ENCODE assay signal across 8 mouse cellular contexts in the genomic region with DNA sequence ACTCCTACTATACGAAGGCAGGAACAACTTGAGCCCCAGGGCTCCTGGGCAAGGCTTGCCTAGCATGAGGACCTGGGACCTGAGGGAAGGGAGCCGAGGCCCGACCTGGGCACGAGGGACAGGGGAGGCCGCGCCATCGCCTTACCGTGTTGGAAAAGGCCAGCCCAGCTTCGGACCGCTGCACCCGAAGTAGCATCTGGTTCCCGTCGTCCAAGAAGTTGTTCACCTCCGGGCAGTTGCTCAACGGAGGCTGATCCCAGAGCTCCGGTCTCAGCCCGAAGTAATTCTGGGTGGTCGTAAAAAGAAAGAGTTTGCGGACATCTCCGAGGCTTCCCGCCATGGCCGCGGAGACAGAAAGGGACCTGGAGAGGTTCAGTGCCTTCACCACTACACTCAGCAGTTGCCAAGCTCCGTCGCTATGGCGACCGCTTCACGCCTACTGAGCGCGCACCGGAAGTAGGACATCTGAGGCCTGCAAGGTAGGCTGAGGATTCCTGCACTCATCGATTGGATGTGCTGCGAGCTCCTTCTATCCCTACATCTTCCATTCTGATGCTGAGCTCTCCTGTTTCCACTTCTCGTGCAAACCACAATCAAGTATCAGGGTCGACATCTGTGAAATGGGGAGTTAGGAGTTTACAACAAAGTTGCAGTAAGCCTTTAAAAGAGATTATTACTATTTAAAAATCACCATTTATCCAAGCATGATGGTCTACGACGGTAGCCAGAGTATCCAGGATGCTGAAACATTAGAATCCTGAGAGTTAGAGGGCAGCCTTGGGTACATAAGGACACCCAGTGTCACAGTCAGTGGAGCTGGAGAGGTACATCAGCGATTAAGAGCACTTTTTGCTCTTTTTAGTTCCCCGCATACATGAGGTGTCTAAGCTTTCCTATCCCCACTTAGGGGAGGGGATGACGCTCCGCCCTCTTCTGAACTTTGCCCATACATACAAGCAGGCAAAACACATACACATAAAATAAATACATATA. TPM values are rescaled to one million over a fixed set of nuclear protein-coding genes. Genes with fewer than 3 reads are reported as not detected.
A peak's percentile ranks its signal among the peaks of the same experiment; 100 is the strongest.
DNase-seq lines count a peak whose midpoint lies in the region; ATAC-seq and TF ChIP-seq lines count a peak whose summit lies in the region.

No protein-coding gene starts in this region.

- peak overlapping the region; percentile 67 for H3K4me2 ChIP-seq in CH12.LX (ENCODE audit: insufficient read depth, low read depth, poor library complexity, severe bottlenecking)
- peak overlapping the region; percentile 68 for H3K4me2 ChIP-seq in forebrain, embryonic 15.5 days (replicated peaks)
- H3K4me2 ChIP-seq in liver, postnatal 0 days (ENCODE audit: low read depth, low read length): peak overlapping the region; percentile 75
- peak overlapping the region; percentile 65 for H3K4me2 ChIP-seq in neural tube, embryonic 14.5 days (ENCODE audit: low read depth, low read length)

- H3K36me3 ChIP-seq in CH12.LX (replicated peaks in 1 of 2; ENCODE audit: control insufficient read depth in 1 of 2, insufficient read depth in 1 of 2, low read length in 1 of 2): peaks cover 0 to 33% of the 10 kb centered on the region in 2 experiments
- 0 out of 2 replicates have a peak, but pooled peaks cover 7% of the 10 kb centered on the region for H3K36me3 ChIP-seq in forebrain, embryonic 15.5 days
- H3K36me3 ChIP-seq in liver, postnatal 0 days (replicated peaks; ENCODE audit: insufficient read depth, low read length): peaks cover 5% of the 10 kb centered on the region; the same call in 1 of the 2 replicates
- 0 out of 2 replicates have a peak, but pooled peaks cover 6% of the 10 kb centered on the region for H3K36me3 ChIP-seq in neural tube, embryonic 14.5 days (ENCODE audit: control insufficient read depth, insufficient read depth, low read length)
- H3K36me3 ChIP-seq in testis, adult 2 months (ENCODE audit: control insufficient read depth, insufficient read depth, low read length): no peaks in the 10 kb centered on the region; the same call in 1 of the 2 replicates

- TF ChIP-seq CTCF in CH12.LX (conservative IDR thresholded peaks at IDR 0.05 in 1 of 2, IDR thresholded peaks at IDR 0.05 in 1 of 2; ENCODE audit: low read depth in 2 of 2, low read length in 2 of 2): no peak
- TF ChIP-seq CTCF in liver, postnatal 0 days (IDR thresholded peaks at IDR 0.05; ENCODE audit: low read depth): no peak
- no peak for TF ChIP-seq CTCF in testis, adult 2 months (IDR thresholded peaks at IDR 0.05; ENCODE audit: control insufficient read depth, insufficient read depth, insufficient replicate concordance, low read depth, low read length)

- peaks cover 3% of the 10 kb centered on the region; the same call in 1 of the 2 replicates for H3K79me2 ChIP-seq in CH12.LX (replicated peaks; ENCODE audit: control insufficient read depth, extremely low read depth, insufficient read depth, poor library complexity, severe bottlenecking)

- ATAC-seq in forebrain, embryonic 15.5 days (replicated peaks): peak; percentile 100
- ATAC-seq in liver, postnatal 0 days: peak; percentile 99
- ATAC-seq in neural tube, embryonic 14.5 days (ENCODE audit: low read depth): peak; percentile 100

- no peak for TF ChIP-seq EP300 in CH12.LX (IDR thresholded peaks at IDR 0.05; ENCODE audit: low read length)
- no peak for TF ChIP-seq EP300 in liver, postnatal 0 days (IDR thresholded peaks at IDR 0.05; ENCODE audit: low read depth)

- TF ChIP-seq POLR2A in CH12.LX (IDR thresholded peaks at IDR 0.05; ENCODE audit: low read depth, low read length): peak; percentile 61; the same call in 1 of the 2 replicates
- peak; percentile 88; the same call in 1 of the 2 replicates for TF ChIP-seq POLR2A in testis, adult 2 months (IDR thresholded peaks at IDR 0.05; ENCODE audit: control insufficient read depth, low read depth, low read length)

- intact Hi-C loops in heart, postnatal 25 days (cut with DNase I): no loop called here

- peak overlapping the region; percentile 63 to 72 (median 64) for H3K4me3 ChIP-seq in CH12.LX (replicated peaks in 1 of 3; ENCODE audit: low read depth in 2 of 3, low read length in 2 of 3, poor library complexity in 1 of 3)
- peak overlapping the region; percentile 58 for H3K4me3 ChIP-seq in forebrain, embryonic 15.5 days
- peak overlapping the region; percentile 45 for H3K4me3 ChIP-seq in liver, postnatal 0 days (ENCODE audit: low read depth, low read length)
- H3K4me3 ChIP-seq in neural tube, embryonic 14.5 days (ENCODE audit: low read depth, low read length): peak overlapping the region; percentile 54
- H3K4me3 ChIP-seq in testis, adult 2 months (ENCODE audit: control insufficient read depth, low read depth, low read length): peak overlapping the region; percentile 99

- H3K4me1 ChIP-seq in CH12.LX (ENCODE audit: control insufficient read depth in 1 of 2, insufficient read depth in 2 of 2): peaks cover 0 to 21% of the 10 kb centered on the region in 2 experiments; a peak in 2 of 4 replicates
- H3K4me1 ChIP-seq in forebrain, embryonic 15.5 days: peaks cover 14% of the 10 kb centered on the region
- peaks cover 8% of the 10 kb centered on the region for H3K4me1 ChIP-seq in liver, postnatal 0 days (ENCODE audit: insufficient read depth)
- H3K4me1 ChIP-seq in neural tube, embryonic 14.5 days (ENCODE audit: control insufficient read depth, insufficient read depth, low read length): no peaks in the 10 kb centered on the region
- H3K4me1 ChIP-seq in testis, adult 2 months (ENCODE audit: control insufficient read depth, insufficient read depth, low read length): peaks cover 3% of the 10 kb centered on the region; the same call in 1 of the 2 replicates

- peak; percentile 96 for DNase-seq in CH12.LX (ENCODE audit: extremely low read depth)
- peak; percentile 91 for DNase-seq in cerebellum, adult 11-12 months
- DNase-seq in heart, postnatal 25 days (ENCODE audit: low spot score): peak; percentile 60
- peak; percentile 94 for DNase-seq in layer of hippocampus, adult 11-12 months (ENCODE audit: low spot score)
- DNase-seq in liver, postnatal 0 days: peak; percentile 82

- dilution Hi-C loops in CH12.LX (cut with MboI; ENCODE audit: extremely low pct_ligation_motif_present, extremely low pct_unique_long_range_greater_than_20kb, low sequenced_read_pairs): no loop called here

- in situ Hi-C loops in CH12.LX (cut with MboI; ENCODE audit: low pct_ligation_motif_present, low pct_unique_long_range_greater_than_20kb, low sequenced_read_pairs): no loop called here

- no peak for TF ChIP-seq RAD21 in CH12.LX (IDR thresholded peaks at IDR 0.05; ENCODE audit: low read depth, low read length)

- no peaks in the 10 kb centered on the region for H3K9me3 ChIP-seq in CH12.LX (replicated peaks; ENCODE audit: low read length)
- no peaks in the 10 kb centered on the region for H3K9me3 ChIP-seq in forebrain, embryonic 15.5 days
- H3K9me3 ChIP-seq in liver, postnatal 0 days (ENCODE audit: low read length): no peaks in the 10 kb centered on the region
- no peaks in the 10 kb centered on the region for H3K9me3 ChIP-seq in neural tube, embryonic 14.5 days (ENCODE audit: control insufficient read depth, low read length)

- H3K27me3 ChIP-seq in CH12.LX (replicated peaks): no peaks in the 10 kb centered on the region
- H3K27me3 ChIP-seq in forebrain, embryonic 15.5 days: no peaks in the 10 kb centered on the region
- no peaks in the 10 kb centered on the region for H3K27me3 ChIP-seq in liver, postnatal 0 days (ENCODE audit: insufficient read depth, low read length)
- H3K27me3 ChIP-seq in neural tube, embryonic 14.5 days (ENCODE audit: control insufficient read depth, insufficient read depth, low read length): no peaks in the 10 kb centered on the region
- H3K27me3 ChIP-seq in testis, adult 2 months (ENCODE audit: control insufficient read depth, insufficient read depth, low read length): no peaks in the 10 kb centered on the region

- peak overlapping the region; percentile 34 for H3K9ac ChIP-seq in CH12.LX (ENCODE audit: insufficient read depth, low read depth)
- H3K9ac ChIP-seq in forebrain, embryonic 15.5 days (replicated peaks): peak overlapping the region; percentile 62
- peak overlapping the region; percentile 54 for H3K9ac ChIP-seq in liver, postnatal 0 days (replicated peaks)
- peak overlapping the region; percentile 53 for H3K9ac ChIP-seq in neural tube, embryonic 14.5 days (replicated peaks; ENCODE audit: low read depth, low read length)

- no peak overlapping the region for H3K27ac ChIP-seq in CH12.LX (ENCODE audit: insufficient read depth, low read depth)
- H3K27ac ChIP-seq in forebrain, embryonic 15.5 days (replicated peaks): peak overlapping the region; percentile 50; the same call in 1 of the 2 replicates
- H3K27ac ChIP-seq in liver, postnatal 0 days (ENCODE audit: low read depth): no peak overlapping the region
- H3K27ac ChIP-seq in neural tube, embryonic 14.5 days (ENCODE audit: low read depth, low read length): no peak overlapping the region
- peak overlapping the region; percentile 92 for H3K27ac ChIP-seq in testis, adult 2 months (ENCODE audit: control insufficient read depth, insufficient read depth, low read depth, low read length)

- 10% methylated on average over 41 of the region's 41 CpGs for WGBS in forebrain, embryonic 15.5 days
- 11% methylated on average over 41 of the region's 41 CpGs for WGBS in liver, postnatal 0 days (ENCODE audit: insufficient replicate concordance)
- WGBS in neural tube, embryonic 14.5 days: 10% methylated on average over 41 of the region's 41 CpGs

TF ChIP-seq in CH12.LX, 34 proteins besides CTCF, POLR2A, EP300 and RAD21 (continues in another document):
- TF ChIP-seq NRF1 (IDR thresholded peaks at IDR 0.05; ENCODE audit: low read depth, low read length) (no peak), MEF2A (IDR thresholded peaks at IDR 0.05; ENCODE audit: borderline replicate concordance, low read depth, low read length) (no peak)

RNA-seq across cellular contexts. Expression of gene Dync2h1, which starts 7.3 kb away (rescaled TPM):
- total RNA-seq in CH12.LX (2012; rRNA removed) (4.7 and 4.9 TPM in 2 replicates), CH12.LX (2014; rRNA removed) (2.9 and 3.5 TPM in 2 replicates)
- polyA plus RNA-seq in CH12.LX (2012; ENCODE audit: insufficient read length, low read depth): 3.5 and 4.0 TPM in 2 replicates
- 21.1 and 23.2 TPM in 2 replicates for polyA plus RNA-seq in forebrain, embryonic 15.5 days (2015; fragmentation: Nextera tagmentation; extraction: Ambion mirVana)
- total RNA-seq in heart, postnatal 25 days (2021): 1 to 10 TPM; 1.5 to 2.2 TPM
- 1.3 and 1.5 TPM in 2 replicates for polyA plus RNA-seq in liver, postnatal 0 days (2015; fragmentation: Nextera tagmentation; extraction: Ambion mirVana)
- 24.5 and 26.2 TPM in 2 replicates for polyA plus RNA-seq in neural tube, embryonic 14.5 days (2014; fragmentation: Nextera tagmentation; extraction: Ambion mirVana)
- 10.4 and 12.9 TPM in 2 replicates for polyA plus RNA-seq in testis, adult 2 months (2012; rRNA removed)

RNA-seq across cellular contexts. Expression of gene Dcun1d5, which starts 7.4 kb away (rescaled TPM):
- 72.6 and 102 TPM in 2 replicates for total RNA-seq in CH12.LX (2012; rRNA removed)
- 246 and 288 TPM in 2 replicates for total RNA-seq in CH12.LX (2014; rRNA removed)
- polyA plus RNA-seq in CH12.LX (2012; ENCODE audit: insufficient read length, low read depth): 228 and 251 TPM in 2 replicates
- polyA plus RNA-seq in forebrain, embryonic 15.5 days (2015; fragmentation: Nextera tagmentation; extraction: Ambion mirVana): 119 and 132 TPM in 2 replicates
- total RNA-seq in heart, postnatal 25 days (2021): 10 to 100 TPM; 55.8 to 61.7 TPM
- polyA plus RNA-seq in liver, postnatal 0 days (2015; fragmentation: Nextera tagmentation; extraction: Ambion mirVana): 46.0 and 50.2 TPM in 2 replicates
- 116 and 117 TPM in 2 replicates for polyA plus RNA-seq in neural tube, embryonic 14.5 days (2014; fragmentation: Nextera tagmentation; extraction: Ambion mirVana)
- polyA plus RNA-seq in testis, adult 2 months (2012; rRNA removed): 24.1 and 26.4 TPM in 2 replicates

Comparison
In these comparisons a context has a peak if more than half of its experiments do, and no peak if none do; other contexts are left out.
1. H3K27ac ChIP-seq: peak in forebrain, embryonic 15.5 days (single experiment) and testis, adult 2 months (single experiment); none in CH12.LX (single experiment), liver, postnatal 0 days (single experiment) and neural tube, embryonic 14.5 days (single experiment).
2. H3K4me3 ChIP-seq: peak in every context shown above with its lines; median percentile 99 in testis, adult 2 months; 64 in CH12.LX; 58 in forebrain, embryonic 15.5 days; 54 in neural tube, embryonic 14.5 days; 45 in liver, postnatal 0 days.
3. Peak in every context shown above with its lines, with median percentiles within 50 percentile points of each other: DNase-seq, H3K4me2 ChIP-seq, H3K9ac ChIP-seq and ATAC-seq.